Mouse (Mus musculus): Measurements from ENCODE around the gene Fbln7. TPM values are rescaled to one million over a fixed set of nuclear protein-coding genes. Genes with fewer than 3 reads are reported as not detected.
A peak's percentile ranks its signal among the peaks of the same experiment; 100 is the strongest.

Fbln7 gene
- polyA plus RNA-seq, 1 experiment = 0.75 TPM

- no peak overlapping the region for H3K9ac ChIP-seq (ENCODE audit: low read depth, poor library complexity, severe bottlenecking)
- no peak for TF ChIP-seq POLR2A (IDR thresholded peaks at IDR 0.05; ENCODE audit: insufficient read depth, low read length)
- H3K4me1 ChIP-seq (ENCODE audit: control insufficient read depth, insufficient read depth, low read length) = peaks cover 6% of the 10 kb centered on the region
- no peaks in the 10 kb centered on the region for H3K9me3 ChIP-seq (replicated peaks; ENCODE audit: control insufficient read depth, insufficient read depth, low read length, poor library complexity, severe bottlenecking)
- no peak overlapping the region for H3K4me3 ChIP-seq (ENCODE audit: low read depth, low read length)
- no peak overlapping the region for H3K27ac ChIP-seq (ENCODE audit: insufficient read depth, low read length)
- no peaks in the 10 kb centered on the region for H3K27me3 ChIP-seq (ENCODE audit: control insufficient read depth, insufficient read depth, low read length, poor library complexity, severe bottlenecking)
- no peaks in the 10 kb centered on the region for H3K36me3 ChIP-seq (ENCODE audit: control insufficient read depth, insufficient read depth, low read length, poor library complexity, severe bottlenecking)
Measured at GRCm38 (mm10) chr2:128872256-128872655, 9.5 kb downstream of the Fbln7 start.

- H3K9me3 ChIP-seq (replicated peaks; ENCODE audit: control insufficient read depth, insufficient read depth, low read length, poor library complexity, severe bottlenecking) = no peaks in the 10 kb centered on the region
- no peak overlapping the region for H3K9ac ChIP-seq (ENCODE audit: low read depth, poor library complexity, severe bottlenecking)
- TF ChIP-seq CTCF (IDR thresholded peaks at IDR 0.05; ENCODE audit: low read depth, low read length) (no peak), POLR2A (IDR thresholded peaks at IDR 0.05; ENCODE audit: insufficient read depth, low read length) (no peak), EP300 (IDR thresholded peaks at IDR 0.05; ENCODE audit: insufficient read depth, low read depth, low read length) (no peak)
- H3K27me3 ChIP-seq (ENCODE audit: control insufficient read depth, insufficient read depth, low read length, poor library complexity, severe bottlenecking) = no peaks in the 10 kb centered on the region
- no peaks in the 10 kb centered on the region for H3K36me3 ChIP-seq (ENCODE audit: control insufficient read depth, insufficient read depth, low read length, poor library complexity, severe bottlenecking)
- peaks cover 6% of the 10 kb centered on the region for H3K4me1 ChIP-seq (ENCODE audit: control insufficient read depth, insufficient read depth, low read length)
- no peak overlapping the region for H3K4me3 ChIP-seq (ENCODE audit: low read depth, low read length)
- no peak overlapping the region for H3K27ac ChIP-seq (ENCODE audit: insufficient read depth, low read length)
Measured at GRCm38 (mm10) chr2:128875526-128875925, 12.7 kb downstream of the Fbln7 start.

GRCm38 (mm10) chr2:128881236-128881635 lies 18.5 kb downstream of the Fbln7 start:
- no peak overlapping the region for H3K9ac ChIP-seq (ENCODE audit: low read depth, poor library complexity, severe bottlenecking)
- TF ChIP-seq POLR2A (IDR thresholded peaks at IDR 0.05; ENCODE audit: insufficient read depth, low read length) (no peak), EP300 (IDR thresholded peaks at IDR 0.05; ENCODE audit: insufficient read depth, low read depth, low read length) (no peak), CTCF (IDR thresholded peaks at IDR 0.05; ENCODE audit: low read depth, low read length) (peak; percentile 31)
- no peaks in the 10 kb centered on the region for H3K36me3 ChIP-seq (ENCODE audit: control insufficient read depth, insufficient read depth, low read length, poor library complexity, severe bottlenecking)
- no peaks in the 10 kb centered on the region for H3K9me3 ChIP-seq (replicated peaks; ENCODE audit: control insufficient read depth, insufficient read depth, low read length, poor library complexity, severe bottlenecking)
- H3K4me3 ChIP-seq (ENCODE audit: low read depth, low read length) = no peak overlapping the region
- H3K4me1 ChIP-seq (ENCODE audit: control insufficient read depth, insufficient read depth, low read length) = no peaks in the 10 kb centered on the region
- H3K27ac ChIP-seq (ENCODE audit: insufficient read depth, low read length) = no peak overlapping the region
- no peaks in the 10 kb centered on the region for H3K27me3 ChIP-seq (ENCODE audit: control insufficient read depth, insufficient read depth, low read length, poor library complexity, severe bottlenecking)

GRCm38 (mm10) chr2:128885225-128885811 lies 22.5 kb downstream of the Fbln7 start:
- Histone ChIP-seq H3K27ac (ENCODE audit: insufficient read depth, low read length) (no peak overlapping the region), H3K27me3 (ENCODE audit: control insufficient read depth, insufficient read depth, low read length, poor library complexity, severe bottlenecking) (no peaks in the 10 kb centered on the region), H3K9ac (ENCODE audit: low read depth, poor library complexity, severe bottlenecking) (no peak overlapping the region), H3K4me1 (ENCODE audit: control insufficient read depth, insufficient read depth, low read length) (peaks cover 3% of the 10 kb centered on the region), H3K4me3 (ENCODE audit: low read depth, low read length) (no peak overlapping the region), H3K9me3 (replicated peaks; ENCODE audit: control insufficient read depth, insufficient read depth, low read length, poor library complexity, severe bottlenecking) (no peaks in the 10 kb centered on the region), H3K36me3 (ENCODE audit: control insufficient read depth, insufficient read depth, low read length, poor library complexity, severe bottlenecking) (no peaks in the 10 kb centered on the region)
- TF ChIP-seq CTCF (IDR thresholded peaks at IDR 0.05; ENCODE audit: low read depth, low read length) (no peak), POLR2A (IDR thresholded peaks at IDR 0.05; ENCODE audit: insufficient read depth, low read length) (no peak), EP300 (IDR thresholded peaks at IDR 0.05; ENCODE audit: insufficient read depth, low read depth, low read length) (no peak)

- H3K4me1 ChIP-seq (ENCODE audit: control insufficient read depth, insufficient read depth, low read length) = peaks cover 3% of the 10 kb centered on the region
- no peak overlapping the region for H3K4me3 ChIP-seq (ENCODE audit: low read depth, low read length)
- no peaks in the 10 kb centered on the region for H3K36me3 ChIP-seq (ENCODE audit: control insufficient read depth, insufficient read depth, low read length, poor library complexity, severe bottlenecking)
- H3K9ac ChIP-seq (ENCODE audit: low read depth, poor library complexity, severe bottlenecking) = no peak overlapping the region
- 0 out of 2 replicates have a peak overlapping the region, but pooled peaks have one; percentile 5 for H3K27ac ChIP-seq (ENCODE audit: insufficient read depth, low read length)
- TF ChIP-seq CTCF (IDR thresholded peaks at IDR 0.05; ENCODE audit: low read depth, low read length) (no peak), POLR2A (IDR thresholded peaks at IDR 0.05; ENCODE audit: insufficient read depth, low read length) (no peak), EP300 (IDR thresholded peaks at IDR 0.05; ENCODE audit: insufficient read depth, low read depth, low read length) (no peak)
- H3K27me3 ChIP-seq (ENCODE audit: control insufficient read depth, insufficient read depth, low read length, poor library complexity, severe bottlenecking) = no peaks in the 10 kb centered on the region
- no peaks in the 10 kb centered on the region for H3K9me3 ChIP-seq (replicated peaks; ENCODE audit: control insufficient read depth, insufficient read depth, low read length, poor library complexity, severe bottlenecking)
Measured at GRCm38 (mm10) chr2:128887866-128888550, 25.2 kb downstream of the Fbln7 start.

GRCm38 (mm10) chr2:128890661-128891335 lies 28.0 kb downstream of the Fbln7 start:
- Histone ChIP-seq H3K36me3 (ENCODE audit: control insufficient read depth, insufficient read depth, low read length, poor library complexity, severe bottlenecking) (no peaks in the 10 kb centered on the region), H3K4me1 (ENCODE audit: control insufficient read depth, insufficient read depth, low read length) (peaks cover 3% of the 10 kb centered on the region), H3K4me3 (ENCODE audit: low read depth, low read length) (no peak overlapping the region), H3K27ac (ENCODE audit: insufficient read depth, low read length) (no peak overlapping the region), H3K27me3 (ENCODE audit: control insufficient read depth, insufficient read depth, low read length, poor library complexity, severe bottlenecking) (no peaks in the 10 kb centered on the region), H3K9ac (ENCODE audit: low read depth, poor library complexity, severe bottlenecking) (no peak overlapping the region), H3K9me3 (replicated peaks; ENCODE audit: control insufficient read depth, insufficient read depth, low read length, poor library complexity, severe bottlenecking) (no peaks in the 10 kb centered on the region)
- TF ChIP-seq CTCF (IDR thresholded peaks at IDR 0.05; ENCODE audit: low read depth, low read length) (no peak), POLR2A (IDR thresholded peaks at IDR 0.05; ENCODE audit: insufficient read depth, low read length) (no peak), EP300 (IDR thresholded peaks at IDR 0.05; ENCODE audit: insufficient read depth, low read depth, low read length) (no peak)
